Mouse (Mus musculus) ovary, adult 18-20 months (tissue): Measurements from ENCODE around the gene Neurod2.

Experiments
- DNase-seq: peaks from one replicate; pipeline ENCODE4 v3.0.0; 2022; ENCODE audit warnings: low spot score, mixed read lengths

The Neurod2 gene

GRCm38 (mm10) chr11:98353651-98354211, 24.3 kb upstream of the Neurod2 start:
- DNase-seq: peak; percentile 39

GRCm38 (mm10) chr11:98352272-98352990, 23.0 kb upstream of the Neurod2 start:
- DNase-seq: no peak

DNA sequence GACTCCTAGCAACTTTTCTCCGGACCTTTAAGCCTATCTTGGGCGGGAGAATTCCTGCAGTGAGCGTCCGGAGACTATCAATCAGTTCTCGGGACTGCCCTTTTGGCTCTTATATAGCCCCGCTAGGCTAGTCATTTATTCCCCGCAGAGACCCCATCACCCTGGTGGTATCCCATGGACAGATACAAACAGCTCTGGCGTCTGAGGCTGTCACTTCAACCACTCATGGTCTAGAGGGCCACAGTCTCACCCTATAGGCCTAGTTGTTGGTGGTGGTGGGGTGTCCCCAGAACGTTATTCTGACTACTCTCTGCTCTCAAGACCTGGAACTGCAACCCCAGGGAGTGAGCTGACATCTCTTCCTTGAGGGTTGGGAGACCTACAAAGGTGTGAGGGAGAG, 19.9 kb upstream of the Neurod2 start:
- no peak for DNase-seq

- no peak for DNase-seq
Observed at GRCm38 (mm10) chr11:98348083-98348961, 18.9 kb upstream of the Neurod2 start, which contains the start of gene Ppp1r1b. TSS of gene Ppp1r1b (plus strand) at chr11:98348404.

DNA sequence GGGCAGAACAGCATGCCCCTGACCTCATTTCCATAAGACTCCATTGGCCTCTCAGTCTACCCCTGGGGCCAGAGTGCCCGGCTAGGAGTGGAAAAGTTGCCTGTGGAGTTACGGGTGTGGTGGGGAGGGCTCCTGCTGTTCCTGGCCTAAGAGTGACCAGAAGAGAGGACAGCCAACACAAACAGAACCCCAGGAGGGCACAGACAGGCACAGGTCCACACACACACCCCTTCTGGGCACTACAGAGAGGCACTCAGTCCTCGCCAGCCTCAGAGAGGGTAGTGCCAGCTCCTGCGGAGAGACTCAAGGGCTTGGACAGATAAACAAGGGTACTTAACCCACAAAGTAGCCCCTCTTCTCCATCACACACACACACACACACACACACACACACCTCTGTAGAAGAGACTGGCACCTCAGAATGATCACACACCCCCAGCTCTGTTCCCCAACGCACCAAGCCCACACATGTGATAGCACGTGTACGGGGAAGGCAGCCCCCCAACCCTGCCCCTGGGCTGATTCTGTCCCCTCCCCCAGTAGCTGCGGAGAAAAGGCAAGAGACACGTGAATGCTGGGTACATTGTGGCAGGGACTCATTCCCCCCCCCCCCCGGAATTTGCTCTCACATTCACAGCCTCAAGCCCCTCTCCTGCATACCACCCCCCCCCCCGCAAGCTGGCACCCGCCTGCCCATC, 18.1 kb upstream of the Neurod2 start:
- no peak for DNase-seq

DNA sequence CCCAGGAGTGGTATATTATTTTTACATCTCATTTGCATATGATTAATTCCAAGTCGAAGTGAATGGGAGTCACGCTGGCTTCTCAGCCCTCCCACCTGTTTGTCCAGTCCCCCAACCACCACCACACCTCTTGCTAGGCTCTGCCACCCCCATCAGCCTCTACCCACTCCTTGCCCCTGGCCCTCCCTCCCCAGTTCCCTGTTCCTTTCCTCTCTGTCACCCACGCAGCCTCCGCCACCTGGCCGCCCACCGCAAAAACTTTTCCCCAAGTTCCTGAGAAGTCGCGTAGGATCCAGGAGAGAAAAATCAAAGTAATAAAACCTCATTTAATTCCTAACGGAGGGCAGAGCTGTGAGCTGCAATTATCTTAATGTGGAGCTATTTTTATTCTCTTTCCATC, 16.7 kb upstream of the Neurod2 start:
- DNase-seq: no peak

DNA sequence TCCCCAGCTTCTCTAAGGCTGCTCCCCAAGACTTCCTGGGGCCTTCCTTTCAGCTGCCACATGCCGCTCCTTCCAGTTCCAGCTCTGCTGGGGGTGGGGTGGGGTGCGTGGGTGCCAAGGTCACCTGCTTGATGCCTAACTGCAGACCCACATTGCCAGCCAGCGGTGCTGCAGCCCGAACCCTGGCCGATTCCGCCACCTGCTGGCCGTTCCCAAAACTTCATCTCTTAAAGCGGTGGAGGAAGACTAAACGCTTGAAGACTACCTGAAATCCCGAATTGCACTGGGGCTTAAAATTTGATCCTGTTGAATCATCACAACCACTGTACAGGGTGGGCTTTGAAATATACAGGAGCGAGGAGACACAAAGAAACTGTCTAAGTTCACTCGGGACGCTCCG, 15.8 kb upstream of the Neurod2 start:
- DNase-seq: peak; percentile 66

DNA sequence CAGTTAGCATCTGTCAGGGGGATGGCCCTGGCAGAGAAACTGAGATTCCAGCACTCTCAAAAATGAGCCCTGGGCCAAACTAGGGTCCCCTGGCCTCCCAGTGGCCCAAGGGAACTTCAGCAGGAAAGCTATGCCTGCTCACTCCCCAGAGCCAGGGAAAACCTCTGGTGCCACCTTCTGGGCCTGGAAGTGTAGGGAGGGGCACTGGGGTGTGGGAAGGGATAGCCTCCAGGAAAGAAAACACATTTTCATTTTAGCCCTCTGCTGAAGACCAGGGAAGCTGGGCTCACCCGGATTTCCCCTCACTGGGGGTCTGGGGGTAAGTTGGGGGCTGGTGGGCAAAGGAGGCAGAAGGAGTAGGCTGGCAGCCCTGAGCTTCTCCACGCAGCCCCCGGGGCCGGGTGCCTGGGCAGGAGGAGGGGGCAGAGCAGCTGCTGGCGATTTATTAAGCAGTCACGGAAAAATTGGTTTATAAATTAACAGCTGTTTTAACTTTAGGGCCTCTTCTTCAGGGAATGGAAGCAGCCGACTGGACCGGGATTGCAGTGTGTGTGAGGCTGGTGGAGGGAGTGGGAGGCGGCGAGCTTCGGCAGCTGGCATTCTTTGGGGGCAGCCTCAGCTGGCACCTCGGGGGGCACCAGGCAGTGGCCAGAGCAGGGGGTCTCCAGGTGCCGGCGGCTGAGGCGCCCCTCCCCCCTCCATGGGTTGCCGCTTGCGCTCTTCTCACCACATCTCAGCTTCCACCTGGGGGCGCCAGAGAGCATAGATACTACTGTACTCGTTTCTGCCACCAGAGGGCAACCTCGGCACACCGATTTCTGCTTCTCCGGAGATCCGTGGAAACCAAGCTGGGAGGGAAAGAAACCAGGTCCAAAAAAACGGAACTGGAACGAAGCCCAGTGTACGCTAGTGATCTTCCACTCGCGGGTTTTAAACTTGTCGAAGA, 12.8 kb upstream of the Neurod2 start:
- peak; percentile 64 for DNase-seq

DNA sequence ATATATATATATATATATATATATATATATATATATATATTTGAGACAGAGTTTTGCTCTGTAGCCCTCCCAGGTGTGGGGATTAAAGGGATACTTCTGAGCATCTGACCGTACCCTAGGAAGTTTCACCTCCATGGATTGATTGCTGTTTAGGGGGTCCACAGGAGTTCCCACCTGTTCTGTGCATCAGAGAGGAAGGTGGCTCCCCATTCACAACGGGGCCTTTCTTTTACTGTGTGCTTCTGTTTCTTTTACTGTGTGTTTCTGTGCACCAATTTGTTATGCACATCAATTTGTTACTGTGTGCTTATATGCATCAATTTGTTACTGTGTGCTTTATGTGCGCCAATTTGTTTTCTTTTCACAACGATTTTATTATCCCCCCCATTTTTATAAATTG, 11.7 kb upstream of the Neurod2 start:
- no peak for DNase-seq

GRCm38 (mm10) chr11:98340597-98340996, 11.1 kb upstream of the Neurod2 start:
- DNase-seq: no peak

GRCm38 (mm10) chr11:98339679-98340287, 10.3 kb upstream of the Neurod2 start:
- DNase-seq: no peak

DNA sequence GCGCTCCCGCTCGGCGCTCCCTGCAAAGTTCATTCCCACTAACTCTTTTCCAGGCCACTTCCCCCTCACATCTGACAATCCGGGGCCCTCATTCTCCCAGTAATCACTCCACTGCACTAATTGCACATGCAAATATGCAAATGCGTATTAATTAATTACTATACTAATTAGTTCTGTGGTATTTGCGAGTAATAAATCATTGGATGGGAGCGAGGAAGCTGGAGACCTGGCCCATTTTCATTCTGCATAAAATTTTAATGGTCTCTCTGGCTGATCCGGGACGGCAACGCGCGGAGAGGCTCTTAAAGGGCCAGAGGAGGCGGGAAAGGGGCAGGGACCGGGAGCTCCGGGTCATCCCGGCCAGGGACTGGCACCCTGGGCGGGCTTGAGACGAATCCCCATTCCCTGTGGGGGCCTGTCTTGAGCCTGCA, 9.6 kb upstream of the Neurod2 start:
- no peak for DNase-seq

- DNase-seq: no peak
Observed at GRCm38 (mm10) chr11:98338507-98338961, 9.1 kb upstream of the Neurod2 start.

DNA sequence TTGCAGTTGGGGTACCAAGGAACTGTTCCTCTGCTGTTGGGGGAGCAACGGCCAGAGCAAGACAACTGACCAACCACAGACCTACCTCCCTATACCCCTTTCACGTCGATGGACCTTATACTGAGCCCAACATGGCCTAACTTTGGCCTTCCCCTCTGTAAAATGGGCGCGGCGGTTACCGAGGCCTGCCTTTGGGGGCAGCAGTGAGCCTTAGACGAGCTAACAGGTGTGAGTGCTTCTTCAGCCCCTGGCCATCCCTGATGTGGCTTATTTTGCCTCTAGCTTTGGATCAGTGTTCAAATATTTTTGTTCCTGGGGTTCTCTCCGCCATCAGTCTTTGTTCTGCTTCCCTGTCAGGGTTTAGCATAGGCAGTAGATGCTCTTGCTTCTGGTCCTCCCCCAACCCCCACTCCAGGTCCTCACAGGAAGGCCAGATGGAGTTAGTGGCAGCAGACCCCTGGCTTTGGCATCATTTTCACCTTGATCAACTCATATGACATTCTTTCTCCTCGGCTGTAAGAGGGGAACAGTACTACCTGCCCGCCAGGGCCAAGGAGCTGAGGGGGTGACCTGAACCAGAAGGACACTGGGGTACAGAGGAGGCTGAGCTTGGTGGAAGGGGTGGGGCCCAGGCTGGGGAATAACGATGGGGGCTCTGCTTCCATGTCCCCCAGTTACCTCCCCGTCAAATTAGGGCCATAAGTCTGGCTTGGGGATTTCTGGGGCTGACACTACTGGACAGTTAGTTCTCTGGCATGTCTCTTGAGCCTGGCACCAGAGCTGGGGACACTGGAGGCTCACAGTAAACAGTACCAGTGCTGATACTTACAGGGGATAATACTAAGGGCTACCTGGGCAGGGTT, 7.0 kb upstream of the Neurod2 start:
- no peak for DNase-seq

DNA sequence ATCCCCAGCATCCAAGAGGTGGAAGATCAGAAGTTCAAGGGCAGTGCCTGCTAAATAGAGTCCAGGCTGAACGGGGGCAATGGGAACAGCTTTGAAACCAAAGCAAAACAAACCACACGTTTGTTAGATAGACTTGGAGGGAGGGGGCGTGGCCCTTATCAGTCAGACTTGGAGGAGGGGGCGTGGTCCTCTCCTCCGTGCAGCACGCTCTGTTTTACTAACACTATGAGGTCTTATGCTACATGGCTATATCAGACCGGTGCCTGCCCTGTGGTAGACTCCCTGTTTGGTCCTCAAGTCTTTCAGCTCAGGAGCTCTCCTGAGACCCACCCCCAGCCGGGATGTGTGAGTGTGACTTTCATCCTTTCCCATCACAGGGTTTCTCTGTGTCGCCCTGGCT, 5.8 kb upstream of the Neurod2 start:
- DNase-seq: no peak

GRCm38 (mm10) chr11:98333981-98334741, 4.7 kb upstream of the Neurod2 start:
- no peak for DNase-seq

- DNase-seq: no peak
Observed at GRCm38 (mm10) chr11:98333263-98333696, 3.8 kb upstream of the Neurod2 start.

GRCm38 (mm10) chr11:98332841-98333240, 3.4 kb upstream of the Neurod2 start:
- DNase-seq: no peak

- no peak for DNase-seq
Observed at GRCm38 (mm10) chr11:98332186-98332585, 2.7 kb upstream of the Neurod2 start.
